In genomic region chr13:47246459-47246858, GRCm38 (mm10) we compare ENCODE assay signal across 16 mouse cellular contexts.
"Had no signal": no experiment of that assay in that cellular context is flagged by ENCODE, and none has a peak within 500 bp of the region (broad histone marks: within the 10 kb centered on the region; RNA-seq: fewer than 3 reads in every experiment).

No protein-coding gene starts in this region.

- DNase-seq: kidney, adult 18-20 months; kidney, postnatal 10 days; kidney, postnatal 4 days; lung, adult 2 months; lung, postnatal 10 days; right cerebral cortex, adult 18-20 months; right cerebral cortex, postnatal 25 days; thymus, postnatal 4 days had no signal

- H3K4me2 ChIP-seq: intestine, embryonic 15.5 days; neural tube, embryonic 15.5 days had no signal

- H3K36me3 ChIP-seq: intestine, embryonic 15.5 days; limb, embryonic 10.5 days; neural tube, embryonic 15.5 days had no signal

- H3K4me3 ChIP-seq: intestine, embryonic 15.5 days; left cerebral cortex, adult 2 months; limb, embryonic 10.5 days; megakaryocyte, embryonic 14.5 days; myocyte; neural tube, embryonic 15.5 days had no signal

- H3K9me3 ChIP-seq: intestine, embryonic 15.5 days; limb, embryonic 10.5 days; neural tube, embryonic 15.5 days had no signal

- H3K27me3 ChIP-seq: intestine, embryonic 15.5 days; neural tube, embryonic 15.5 days had no signal

- H3K27ac ChIP-seq: intestine, embryonic 15.5 days; left cerebral cortex, adult 2 months; limb, embryonic 10.5 days; liver, embryonic 14.5 days; macrophage; neural tube, embryonic 15.5 days had no signal

- H3K9ac ChIP-seq: intestine, embryonic 15.5 days; liver, embryonic 14.5 days; neural tube, embryonic 15.5 days had no signal

- ATAC-seq: intestine, embryonic 15.5 days had no signal

- H3K4me1 ChIP-seq: intestine, embryonic 15.5 days had no signal
